Comparison of ENCODE assay signal across 16 mouse cellular contexts in genomic region chr11:96092674-96093291, GRCm38 (mm10). TPM values are rescaled to one million over a fixed set of nuclear protein-coding genes. Genes with fewer than 3 reads are reported as not detected.
DNase-seq lines count a peak whose midpoint lies in the region; ATAC-seq and TF ChIP-seq lines count a peak whose summit lies in the region.
"Had no signal": no experiment of that assay in that cellular context is flagged by ENCODE, and none has a peak within 500 bp of the region (broad histone marks: within the 10 kb centered on the region; RNA-seq: fewer than 3 reads in every experiment).

No protein-coding gene starts in this region.

- H3K27ac ChIP-seq in kidney, adult 2 months (ENCODE audit: insufficient read depth, low read depth, low read length), result no peak overlapping the region
- peak overlapping the region; percentile 79 for H3K27ac ChIP-seq in heart, embryonic 16.5 days (ENCODE audit: low read length)
- H3K27ac ChIP-seq: hindbrain, embryonic 15.5 days; left cerebral cortex, adult 2 months; midbrain, embryonic 13.5 days had no signal

- 30% methylated on average over 7 of the region's 7 CpGs for WGBS in kidney, adult 2 months
- WGBS in heart, embryonic 16.5 days, result 29% methylated on average over 7 of the region's 7 CpGs

- TF ChIP-seq CTCF in kidney, adult 2 months (conservative IDR thresholded peaks at IDR 0.05; ENCODE audit: insufficient read depth, insufficient read length, low read depth, low read length), result no peak
- no peak for TF ChIP-seq CTCF in brain, embryonic 14.5 days (IDR thresholded peaks at IDR 0.05; ENCODE audit: borderline replicate concordance, extremely low read depth, insufficient read depth, insufficient read length)

- peak; percentile 64 for ATAC-seq in heart, embryonic 16.5 days (replicated peaks; ENCODE audit: extremely low read depth, insufficient read depth, low FRiP score)
- ATAC-seq: liver, postnatal 0 days; midbrain, embryonic 13.5 days had no signal

- peak; percentile 27 for DNase-seq in kidney, adult 2 months
- DNase-seq in kidney, postnatal 4 days, result no peak
- peak; percentile 33 for DNase-seq in 3T3-L1 (ENCODE audit: low read depth, low spot score)
- peak; percentile 15 for DNase-seq in brain, embryonic 14.5 days (ENCODE audit: low read depth)
- DNase-seq in thymus, postnatal 14 days, result no peak
- no peak for DNase-seq in cerebellum, postnatal 36 days
- no peak for DNase-seq in spleen, adult 12 weeks (ENCODE audit: low spot score)
- DNase-seq: cerebellum, adult 11-12 months had no signal

- no peaks in the 10 kb centered on the region for H3K36me3 ChIP-seq in kidney, adult 2 months (ENCODE audit: control insufficient read depth, insufficient read depth, low read length)
- no peaks in the 10 kb centered on the region for H3K36me3 ChIP-seq in heart, embryonic 16.5 days (ENCODE audit: control insufficient read depth, insufficient read depth)
- H3K36me3 ChIP-seq: hindbrain, embryonic 15.5 days; midbrain, embryonic 13.5 days had no signal

- H3K4me1 ChIP-seq in kidney, adult 2 months (ENCODE audit: control insufficient read depth, insufficient read depth, low read length), result no peaks in the 10 kb centered on the region
- no peaks in the 10 kb centered on the region for H3K4me1 ChIP-seq in heart, embryonic 16.5 days (ENCODE audit: control insufficient read depth, insufficient read depth, low read length)
- H3K4me1 ChIP-seq: hindbrain, embryonic 15.5 days; midbrain, embryonic 13.5 days had no signal

- no peak overlapping the region for H3K9ac ChIP-seq in heart, embryonic 16.5 days (ENCODE audit: low read length)
- H3K9ac ChIP-seq: hindbrain, embryonic 15.5 days; liver, postnatal 0 days; midbrain, embryonic 13.5 days had no signal

- H3K27me3 ChIP-seq in kidney, adult 2 months (replicated peaks; ENCODE audit: control insufficient read depth, insufficient read depth, low read length), result no peaks in the 10 kb centered on the region
- no peaks in the 10 kb centered on the region for H3K27me3 ChIP-seq in heart, embryonic 16.5 days (ENCODE audit: control insufficient read depth, insufficient read depth, low read length)
- H3K27me3 ChIP-seq: hindbrain, embryonic 15.5 days had no signal

- TF ChIP-seq POLR2A in kidney, adult 2 months (IDR thresholded peaks at IDR 0.05; ENCODE audit: low read depth, low read length), result no peak
- no peak for TF ChIP-seq POLR2A in brain, embryonic 14.5 days (IDR thresholded peaks at IDR 0.05; ENCODE audit: borderline replicate concordance, extremely low read depth, insufficient read depth, insufficient read length, poor library complexity, severe bottlenecking)

- no peak overlapping the region for H3K4me3 ChIP-seq in kidney, adult 2 months (ENCODE audit: insufficient read depth, low read depth, low read length)
- H3K4me3 ChIP-seq in heart, embryonic 16.5 days (ENCODE audit: low read length), result no peak overlapping the region
- H3K4me3 ChIP-seq: hindbrain, embryonic 15.5 days; left cerebral cortex, adult 2 months; midbrain, embryonic 13.5 days had no signal

- H3K4me2 ChIP-seq in heart, embryonic 16.5 days (ENCODE audit: low read depth, low read length), result no peak overlapping the region
- H3K4me2 ChIP-seq: hindbrain, embryonic 15.5 days; midbrain, embryonic 13.5 days had no signal

- H3K9me3 ChIP-seq in heart, embryonic 16.5 days (replicated peaks; ENCODE audit: control insufficient read depth, low read length), result peaks cover 5% of the 10 kb centered on the region
- H3K9me3 ChIP-seq: hindbrain, embryonic 15.5 days had no signal

RNA-seq across cellular contexts. Expression of gene Atp5g1, which starts 17.3 kb away (rescaled TPM):
- polyA plus RNA-seq in kidney, adult 2 months (2012; rRNA removed), result 1,915 and 2,050 TPM in 2 replicates
- polyA plus RNA-seq in brain, embryonic 14.5 days (2012; rRNA removed), result 312 and 344 TPM in 2 replicates
- 2,218 and 2,299 TPM in 2 replicates for polyA plus RNA-seq in heart, embryonic 16.5 days (2015; fragmentation: Nextera tagmentation; extraction: Ambion mirVana)

RNA-seq across cellular contexts. Expression of gene Calcoco2, which starts 19.0 kb away (rescaled TPM):
- not detected in 2 replicates for polyA plus RNA-seq in kidney, adult 2 months (2012; rRNA removed)
- not detected in 2 replicates for polyA plus RNA-seq in brain, embryonic 14.5 days (2012; rRNA removed)
- polyA plus RNA-seq in heart, embryonic 16.5 days (2015; fragmentation: Nextera tagmentation; extraction: Ambion mirVana), result 0.11 TPM in 1 of 2 replicates, not detected in the other
- polyA plus RNA-seq: adrenal gland, adult 2 months; forebrain, embryonic 11.5 days; liver, postnatal 0 days; midbrain, embryonic 13.5 days; neural tube, embryonic 14.5 days had no signal

RNA-seq across cellular contexts. Expression of gene Ube2z, which starts 27.6 kb away (rescaled TPM):
- polyA plus RNA-seq in kidney, adult 2 months (2012; rRNA removed), result 36.0 and 38.8 TPM in 2 replicates
- 57.9 and 62.6 TPM in 2 replicates for polyA plus RNA-seq in brain, embryonic 14.5 days (2012; rRNA removed)
- polyA plus RNA-seq in heart, embryonic 16.5 days (2015; fragmentation: Nextera tagmentation; extraction: Ambion mirVana), result 29.1 and 31.4 TPM in 2 replicates

RNA-seq across cellular contexts. Expression of gene Ttll6, which starts 40.8 kb away (rescaled TPM):
- polyA plus RNA-seq in kidney, adult 2 months (2012; rRNA removed), result 0.05 TPM in 2 replicates
- 0.71 and 0.86 TPM in 2 replicates for polyA plus RNA-seq in brain, embryonic 14.5 days (2012; rRNA removed)
- polyA plus RNA-seq in heart, embryonic 16.5 days (2015; fragmentation: Nextera tagmentation; extraction: Ambion mirVana), result 0.13 and 0.24 TPM in 2 replicates
- polyA plus RNA-seq: adrenal gland, adult 2 months; forebrain, embryonic 11.5 days; liver, postnatal 0 days had no signal

RNA-seq across cellular contexts. Expression of gene Snf8, which starts 58.1 kb away (rescaled TPM):
- 35.5 and 45.9 TPM in 2 replicates for polyA plus RNA-seq in kidney, adult 2 months (2012; rRNA removed)
- polyA plus RNA-seq in brain, embryonic 14.5 days (2012; rRNA removed), result 52.7 and 60.8 TPM in 2 replicates
- polyA plus RNA-seq in heart, embryonic 16.5 days (2015; fragmentation: Nextera tagmentation; extraction: Ambion mirVana), result 69.3 and 72.0 TPM in 2 replicates

Comparison
In these comparisons a context has a peak if more than half of its experiments do, and no peak if none do; other contexts are left out.
1. DNase-seq: peak in kidney, adult 2 months (single experiment), 3T3-L1 (single experiment) and brain, embryonic 14.5 days (single experiment); none in kidney, postnatal 4 days (0 of 2), thymus, postnatal 14 days (single experiment), cerebellum, postnatal 36 days (0 of 2) and spleen, adult 12 weeks (single experiment).